Mouse (Mus musculus): ENCODE results near the gene Rassf4. TPM values are rescaled to one million over a fixed set of nuclear protein-coding genes. Genes with fewer than 3 reads are reported as not detected.

Gene Rassf4
- 13.7 and 19.4 TPM in 2 replicates for polyA plus RNA-seq (2014; fragmentation: Nextera tagmentation; extraction: Ambion mirVana)

DNA sequence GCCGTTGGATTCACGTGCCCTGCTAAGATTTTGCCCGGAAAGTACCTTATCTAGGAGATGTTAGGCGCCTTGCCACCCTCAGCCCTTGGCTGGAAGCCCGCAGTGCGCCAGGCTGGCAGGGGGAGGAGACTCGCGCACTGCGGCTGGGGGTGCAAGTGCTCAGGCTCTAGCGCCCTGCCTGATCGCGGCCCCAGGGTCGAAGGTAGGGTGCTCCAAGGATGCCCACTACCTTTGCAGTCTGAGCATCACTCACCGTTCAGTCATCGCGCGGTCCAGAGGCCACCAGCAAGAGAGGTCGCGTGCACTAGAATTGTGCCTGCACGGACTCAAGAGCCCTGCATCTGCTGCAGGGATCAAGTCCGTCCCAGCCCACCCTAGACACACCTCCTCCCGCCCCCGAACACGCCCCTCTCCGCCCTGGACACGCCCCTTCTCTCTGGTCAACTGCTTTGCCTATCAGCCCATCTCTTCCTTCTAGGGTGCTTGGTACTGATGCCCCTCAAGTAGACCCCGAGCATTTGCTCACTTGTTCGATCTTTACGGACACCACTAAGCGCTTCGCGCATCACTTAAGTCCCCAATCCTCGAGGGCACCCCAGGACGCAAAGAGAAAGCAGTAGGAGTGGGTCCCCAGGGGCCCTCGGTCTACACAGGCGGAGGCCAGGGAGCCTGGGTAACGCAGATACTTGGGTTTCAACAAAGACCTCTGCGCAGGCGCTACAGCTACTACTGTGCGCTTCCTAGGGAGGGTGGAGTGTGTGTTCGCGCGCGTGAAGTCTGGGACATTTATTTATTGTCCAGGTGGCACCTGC lies at the start of gene Rassf4:
TSS of gene Rassf4 (minus strand) at position 482 of the 812 bp plus-strand sequence.
- H3K36me3 ChIP-seq (ENCODE audit: control insufficient read depth, insufficient read depth, low read length): no peaks in the 10 kb centered on the region
- H3K4me1 ChIP-seq (ENCODE audit: control insufficient read depth, insufficient read depth, low read length): peaks cover 20% of the 10 kb centered on the region
- H3K9me3 ChIP-seq (ENCODE audit: control insufficient read depth, low read length): no peaks in the 10 kb centered on the region
- DNase-seq: peak; percentile 85
- peak within 1 kb of the TSS; percentile 98 for H3K4me2 ChIP-seq (ENCODE audit: low read length)
- H3K27ac ChIP-seq (replicated peaks; ENCODE audit: low read depth, low read length): peak within 1 kb of the TSS; percentile 32; the same call in 1 of the 2 replicates
- under 1% methylated on average over 44 of the region's 44 CpGs for WGBS
- H3K27me3 ChIP-seq (ENCODE audit: control insufficient read depth, insufficient read depth, low read length): no peaks in the 10 kb centered on the region
- ATAC-seq (ENCODE audit: low FRiP score, low TSS enrichment): peak; percentile 83
- peak within 1 kb of the TSS; percentile 52 for H3K4me3 ChIP-seq (replicated peaks; ENCODE audit: low read depth, low read length)
- H3K9ac ChIP-seq (replicated peaks; ENCODE audit: low read length): peak within 1 kb of the TSS; percentile 62

DNA sequence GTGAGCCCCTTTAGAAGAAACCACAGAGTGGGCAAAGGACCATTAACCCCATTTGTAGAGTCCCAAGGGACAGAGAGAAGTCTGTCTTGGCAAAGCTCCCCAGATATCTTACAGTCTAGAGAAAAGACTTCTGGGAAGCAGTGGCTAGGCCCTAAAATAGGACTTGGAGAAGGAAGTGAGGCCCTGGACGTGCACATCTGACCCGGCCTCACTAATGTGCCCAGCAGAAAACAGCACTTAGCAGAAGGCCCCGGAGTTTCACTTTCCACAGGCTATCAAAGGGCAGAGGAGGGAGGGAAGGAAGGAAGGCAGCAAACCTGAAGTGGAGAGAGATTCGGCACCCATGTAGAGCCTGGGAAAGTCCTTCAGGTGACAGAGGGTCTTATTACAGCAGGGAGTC lies 45.2 kb upstream of the Rassf4 start:
- Histone ChIP-seq H3K36me3 (ENCODE audit: control insufficient read depth, insufficient read depth, low read length) (no peaks in the 10 kb centered on the region), H3K4me3 (replicated peaks; ENCODE audit: low read depth, low read length) (no peak overlapping the region), H3K27me3 (ENCODE audit: control insufficient read depth, insufficient read depth, low read length) (no peaks in the 10 kb centered on the region), H3K9ac (replicated peaks; ENCODE audit: low read length) (no peak overlapping the region), H3K27ac (replicated peaks; ENCODE audit: low read depth, low read length) (no peak overlapping the region), H3K4me2 (ENCODE audit: low read length) (no peak overlapping the region), H3K4me1 (ENCODE audit: control insufficient read depth, insufficient read depth, low read length) (no peaks in the 10 kb centered on the region), H3K9me3 (ENCODE audit: control insufficient read depth, low read length) (no peaks in the 10 kb centered on the region)
- ATAC-seq (ENCODE audit: low FRiP score, low TSS enrichment) (no peak), DNase-seq (no peak)
- WGBS: 90% methylated on average over 4 of the region's 4 CpGs

DNA sequence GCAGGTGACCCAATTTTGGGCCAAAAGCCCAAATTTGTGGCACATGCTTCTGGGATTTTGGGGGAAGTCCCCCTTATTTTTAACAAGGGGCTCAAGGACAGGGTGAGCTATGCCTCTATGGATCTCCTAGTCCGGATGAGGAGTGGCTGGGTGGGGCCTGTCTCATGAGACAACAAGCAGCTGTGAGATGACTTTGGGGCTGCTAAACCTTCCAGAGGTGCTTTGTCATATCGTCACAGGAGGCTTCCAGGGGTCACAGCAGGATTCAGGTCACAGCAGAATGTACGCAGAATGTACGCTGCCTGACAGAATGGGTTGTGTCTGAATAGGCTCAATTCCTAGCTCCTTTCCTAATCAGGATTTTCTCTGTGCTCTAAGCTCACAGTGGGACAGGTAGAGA lies 44.6 kb upstream of the Rassf4 start:
- Histone ChIP-seq H3K4me3 (replicated peaks; ENCODE audit: low read depth, low read length) (no peak overlapping the region), H3K9me3 (ENCODE audit: control insufficient read depth, low read length) (no peaks in the 10 kb centered on the region), H3K9ac (replicated peaks; ENCODE audit: low read length) (no peak overlapping the region), H3K27ac (replicated peaks; ENCODE audit: low read depth, low read length) (no peak overlapping the region), H3K4me2 (ENCODE audit: low read length) (no peak overlapping the region), H3K36me3 (ENCODE audit: control insufficient read depth, insufficient read depth, low read length) (no peaks in the 10 kb centered on the region), H3K27me3 (ENCODE audit: control insufficient read depth, insufficient read depth, low read length) (no peaks in the 10 kb centered on the region), H3K4me1 (ENCODE audit: control insufficient read depth, insufficient read depth, low read length) (no peaks in the 10 kb centered on the region)
- WGBS: 77% methylated on average over 4 of the region's 4 CpGs
- DNase-seq: no peak
- no peak for ATAC-seq (ENCODE audit: low FRiP score, low TSS enrichment)

DNA sequence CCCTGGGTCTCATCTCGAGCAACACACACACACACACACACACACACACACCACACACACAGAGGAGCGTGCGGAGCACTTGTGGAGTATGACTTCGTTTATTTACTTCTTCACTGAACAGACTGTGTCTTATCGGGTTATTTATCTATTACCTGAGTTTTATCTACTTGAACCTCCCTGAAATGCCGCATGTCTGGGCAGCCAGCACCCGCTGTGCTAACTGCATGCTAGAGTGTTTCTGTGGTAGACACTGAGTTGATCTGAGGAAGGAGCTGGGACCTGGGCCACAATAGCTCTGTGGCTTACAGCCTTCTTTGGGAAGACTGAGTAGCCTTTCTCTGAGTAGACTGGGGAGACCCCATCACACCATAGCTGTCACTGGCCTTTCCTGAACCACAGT lies 44.1 kb upstream of the Rassf4 start:
- H3K9ac ChIP-seq (replicated peaks; ENCODE audit: low read length): no peak overlapping the region

DNA sequence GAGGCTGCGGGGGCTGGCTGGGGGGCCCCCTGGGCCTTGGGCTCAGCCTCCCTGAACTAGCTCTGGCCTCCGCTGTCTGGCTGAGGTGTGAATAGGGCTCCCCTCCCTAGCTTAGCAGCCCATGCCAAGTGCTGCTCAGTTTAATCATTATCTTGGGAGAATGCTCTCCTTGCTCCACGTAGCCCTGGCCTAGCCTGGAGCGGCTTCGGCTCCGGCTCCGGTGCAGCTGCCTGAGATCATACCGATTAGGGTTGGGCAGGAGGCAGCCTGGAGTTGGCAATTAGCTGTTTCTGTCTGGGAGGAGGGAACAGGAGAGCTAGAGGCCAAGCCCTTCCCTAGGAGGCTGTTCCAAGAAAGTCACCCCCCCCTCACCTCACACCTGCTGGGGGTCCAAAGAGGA lies 42.9 kb upstream of the Rassf4 start, which contains the start of gene Tmem72:
TSS of gene Tmem72 (minus strand) at position 248 of the 400 bp plus-strand sequence.
- no peak for ATAC-seq (ENCODE audit: low FRiP score, low TSS enrichment)

More for the DNA sequence above, 44.1 kb upstream of the Rassf4 start:
- no peak for DNase-seq
- Histone ChIP-seq H3K27me3 (ENCODE audit: control insufficient read depth, insufficient read depth, low read length) (no peaks in the 10 kb centered on the region), H3K4me1 (ENCODE audit: control insufficient read depth, insufficient read depth, low read length) (no peaks in the 10 kb centered on the region), H3K27ac (replicated peaks; ENCODE audit: low read depth, low read length) (no peak overlapping the region), H3K4me2 (ENCODE audit: low read length) (no peak overlapping the region), H3K9me3 (ENCODE audit: control insufficient read depth, low read length) (no peaks in the 10 kb centered on the region), H3K4me3 (replicated peaks; ENCODE audit: low read depth, low read length) (no peak overlapping the region), H3K36me3 (ENCODE audit: control insufficient read depth, insufficient read depth, low read length) (no peaks in the 10 kb centered on the region)
- 93% methylated on average over 7 of the region's 7 CpGs for WGBS
- no peak for ATAC-seq (ENCODE audit: low FRiP score, low TSS enrichment)

DNA sequence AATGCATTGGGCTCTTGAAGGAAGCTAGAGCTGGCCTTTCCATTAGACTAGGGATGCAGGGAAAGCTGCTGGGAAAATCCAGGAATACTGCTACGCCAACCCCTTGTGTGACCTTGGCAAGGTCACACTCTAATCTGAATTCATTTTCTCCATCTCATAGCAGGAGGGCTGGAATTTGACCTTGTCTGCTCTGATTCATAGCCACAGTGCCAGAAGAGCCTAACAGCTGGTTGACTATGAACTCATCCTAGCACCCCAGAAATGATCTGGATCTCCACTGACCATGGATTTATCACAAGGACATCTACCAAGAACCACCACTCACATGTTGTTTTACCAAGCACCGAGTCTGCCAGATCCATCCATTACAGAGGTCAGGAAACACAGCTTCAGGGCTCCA lies 41.4 kb upstream of the Rassf4 start:
- H3K4me1 ChIP-seq (ENCODE audit: control insufficient read depth, insufficient read depth, low read length): no peaks in the 10 kb centered on the region
- DNase-seq: no peak
- H3K9me3 ChIP-seq (ENCODE audit: control insufficient read depth, low read length): no peaks in the 10 kb centered on the region
- H3K4me2 ChIP-seq (ENCODE audit: low read length): no peak overlapping the region
- H3K27ac ChIP-seq (replicated peaks; ENCODE audit: low read depth, low read length): no peak overlapping the region
- WGBS: 80% methylated on average over 2 of the region's 2 CpGs
- H3K27me3 ChIP-seq (ENCODE audit: control insufficient read depth, insufficient read depth, low read length): no peaks in the 10 kb centered on the region
- no peak for ATAC-seq (ENCODE audit: low FRiP score, low TSS enrichment)
- no peaks in the 10 kb centered on the region for H3K36me3 ChIP-seq (ENCODE audit: control insufficient read depth, insufficient read depth, low read length)
- no peak overlapping the region for H3K4me3 ChIP-seq (replicated peaks; ENCODE audit: low read depth, low read length)
- H3K9ac ChIP-seq (replicated peaks; ENCODE audit: low read length): no peak overlapping the region

More for the DNA sequence above, 42.9 kb upstream of the Rassf4 start, which contains the start of gene Tmem72:
- DNase-seq: no peak
- H3K27ac ChIP-seq (replicated peaks; ENCODE audit: low read depth, low read length): no peak within 1 kb of the TSS
- H3K9ac ChIP-seq (replicated peaks; ENCODE audit: low read length): no peak within 1 kb of the TSS
- no peaks in the 10 kb centered on the region for H3K27me3 ChIP-seq (ENCODE audit: control insufficient read depth, insufficient read depth, low read length)
- no peak within 1 kb of the TSS for H3K4me3 ChIP-seq (replicated peaks; ENCODE audit: low read depth, low read length)
- WGBS: 79% methylated on average over 8 of the region's 8 CpGs
- H3K36me3 ChIP-seq (ENCODE audit: control insufficient read depth, insufficient read depth, low read length): no peaks in the 10 kb centered on the region
- no peaks in the 10 kb centered on the region for H3K9me3 ChIP-seq (ENCODE audit: control insufficient read depth, low read length)
- H3K4me1 ChIP-seq (ENCODE audit: control insufficient read depth, insufficient read depth, low read length): no peaks in the 10 kb centered on the region
- H3K4me2 ChIP-seq (ENCODE audit: low read length): no peak within 1 kb of the TSS

DNA sequence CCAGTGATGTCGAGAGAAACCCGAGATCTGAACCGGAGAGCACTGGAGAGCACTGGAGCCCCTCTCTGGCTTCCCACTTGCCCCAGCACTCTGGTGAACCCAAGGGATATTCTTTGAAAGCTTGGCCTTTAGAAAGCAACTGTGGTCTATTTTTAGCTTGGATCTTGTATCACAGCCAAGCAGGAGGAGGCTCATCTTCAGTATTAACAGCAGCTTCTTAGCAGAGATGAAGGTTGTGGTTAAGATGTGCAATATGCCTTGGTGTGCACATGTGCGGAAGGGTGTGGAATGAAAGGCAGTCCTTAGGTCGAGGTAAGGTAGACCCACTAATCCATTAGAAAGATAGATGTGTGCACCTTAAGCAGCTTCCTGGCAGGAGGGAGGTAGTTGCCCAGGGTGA lies 40.8 kb upstream of the Rassf4 start:
- H3K9me3 ChIP-seq (ENCODE audit: control insufficient read depth, low read length): no peaks in the 10 kb centered on the region
- H3K9ac ChIP-seq (replicated peaks; ENCODE audit: low read length): no peak overlapping the region
- no peak for DNase-seq
- no peaks in the 10 kb centered on the region for H3K4me1 ChIP-seq (ENCODE audit: control insufficient read depth, insufficient read depth, low read length)
- no peak overlapping the region for H3K4me3 ChIP-seq (replicated peaks; ENCODE audit: low read depth, low read length)
- H3K27me3 ChIP-seq (ENCODE audit: control insufficient read depth, insufficient read depth, low read length): no peaks in the 10 kb centered on the region
- ATAC-seq (ENCODE audit: low FRiP score, low TSS enrichment): no peak
- no peak overlapping the region for H3K4me2 ChIP-seq (ENCODE audit: low read length)
- no peak overlapping the region for H3K27ac ChIP-seq (replicated peaks; ENCODE audit: low read depth, low read length)
- 86% methylated on average over 5 of the region's 5 CpGs for WGBS
- no peaks in the 10 kb centered on the region for H3K36me3 ChIP-seq (ENCODE audit: control insufficient read depth, insufficient read depth, low read length)

DNA sequence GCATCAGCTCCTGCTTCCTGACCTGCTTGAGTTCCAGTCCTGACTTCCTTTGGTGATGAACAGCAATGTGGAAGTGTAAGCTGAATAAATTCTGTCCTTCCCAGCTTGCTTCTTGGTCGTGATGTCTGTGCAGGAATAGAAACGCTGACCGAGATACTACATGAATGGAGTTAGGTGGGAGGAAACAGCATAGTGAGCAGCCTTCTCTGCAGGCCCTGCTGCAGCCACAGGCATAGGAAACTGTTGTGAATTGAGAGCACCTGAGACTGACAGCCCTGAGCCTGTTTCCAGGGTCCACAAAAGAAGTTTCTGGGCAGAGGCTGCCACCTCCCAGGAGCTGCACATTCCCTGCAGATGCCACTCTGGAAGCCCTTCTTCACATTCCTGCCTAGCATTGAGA lies 40.2 kb upstream of the Rassf4 start:
- Histone ChIP-seq H3K9ac (replicated peaks; ENCODE audit: low read length) (no peak overlapping the region), H3K9me3 (ENCODE audit: control insufficient read depth, low read length) (no peaks in the 10 kb centered on the region), H3K27ac (replicated peaks; ENCODE audit: low read depth, low read length) (no peak overlapping the region), H3K4me3 (replicated peaks; ENCODE audit: low read depth, low read length) (no peak overlapping the region), H3K36me3 (ENCODE audit: control insufficient read depth, insufficient read depth, low read length) (no peaks in the 10 kb centered on the region), H3K27me3 (ENCODE audit: control insufficient read depth, insufficient read depth, low read length) (no peaks in the 10 kb centered on the region), H3K4me2 (ENCODE audit: low read length) (no peak overlapping the region), H3K4me1 (ENCODE audit: control insufficient read depth, insufficient read depth, low read length) (no peaks in the 10 kb centered on the region)
- 90% methylated on average over 3 of the region's 3 CpGs for WGBS
- ATAC-seq (ENCODE audit: low FRiP score, low TSS enrichment): no peak
- DNase-seq: no peak

DNA sequence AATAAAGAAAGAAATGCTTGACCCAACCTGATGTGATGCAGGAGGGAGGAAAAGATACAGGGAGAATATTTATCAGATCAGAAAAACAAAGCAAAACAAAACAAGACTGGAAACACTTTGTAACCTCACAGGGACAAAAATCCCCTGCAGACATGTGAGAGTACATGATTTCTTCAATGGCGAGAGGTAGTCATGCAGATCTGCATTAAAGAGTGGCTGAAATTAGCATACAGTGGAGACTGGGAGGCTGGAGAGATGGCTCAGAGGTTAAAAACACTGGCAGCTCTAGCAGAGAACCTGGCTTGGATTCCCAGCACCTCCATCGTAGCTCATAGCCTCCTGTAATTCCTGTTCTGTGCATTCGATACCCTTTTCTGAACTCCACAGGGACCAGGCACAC lies 38.8 kb upstream of the Rassf4 start:
- ATAC-seq (ENCODE audit: low FRiP score, low TSS enrichment): no peak

More for the DNA sequence above, 38.8 kb upstream of the Rassf4 start:
- H3K4me1 ChIP-seq (ENCODE audit: control insufficient read depth, insufficient read depth, low read length): no peaks in the 10 kb centered on the region
- no peak for DNase-seq
- no peak overlapping the region for H3K4me2 ChIP-seq (ENCODE audit: low read length)
- H3K9me3 ChIP-seq (ENCODE audit: control insufficient read depth, low read length): no peaks in the 10 kb centered on the region
- no peaks in the 10 kb centered on the region for H3K36me3 ChIP-seq (ENCODE audit: control insufficient read depth, insufficient read depth, low read length)
- no peak overlapping the region for H3K27ac ChIP-seq (replicated peaks; ENCODE audit: low read depth, low read length)
- no peaks in the 10 kb centered on the region for H3K27me3 ChIP-seq (ENCODE audit: control insufficient read depth, insufficient read depth, low read length)
- no peak overlapping the region for H3K4me3 ChIP-seq (replicated peaks; ENCODE audit: low read depth, low read length)
- H3K9ac ChIP-seq (replicated peaks; ENCODE audit: low read length): no peak overlapping the region
- 76% methylated on average over 3 of the region's 3 CpGs for WGBS
